Mouse (Mus musculus): ENCODE measurements around the gene Zbtb9. TPM values are rescaled to one million over a fixed set of nuclear protein-coding genes. Genes with fewer than 3 reads are reported as not detected.

The Zbtb9 gene
- polyA plus RNA-seq, 1 experiment: 8.6 TPM

GRCm38 (mm10) chr17:26979426-26979825 is 6.5 kb downstream of the Zbtb9 start:
- H3K4me3 ChIP-seq (ENCODE audit: insufficient read depth, low read length): no peak overlapping the region
- no peak overlapping the region for H3K27ac ChIP-seq (ENCODE audit: insufficient read depth, low read length)
- no peak for TF ChIP-seq CTCF (IDR thresholded peaks at IDR 0.05; ENCODE audit: borderline replicate concordance, insufficient read depth, low read length)
- no peak for TF ChIP-seq POLR2A (IDR thresholded peaks at IDR 0.05; ENCODE audit: low read depth, low read length)
- no peaks in the 10 kb centered on the region for H3K4me1 ChIP-seq (ENCODE audit: control insufficient read depth, insufficient read depth, low read length)

GRCm38 (mm10) chr17:26981050-26981449 is 8.1 kb downstream of the Zbtb9 start:
- no peaks in the 10 kb centered on the region for H3K4me1 ChIP-seq (ENCODE audit: control insufficient read depth, insufficient read depth, low read length)
- TF ChIP-seq POLR2A (IDR thresholded peaks at IDR 0.05; ENCODE audit: low read depth, low read length) (no peak), CTCF (IDR thresholded peaks at IDR 0.05; ENCODE audit: borderline replicate concordance, insufficient read depth, low read length) (no peak)
- H3K27ac ChIP-seq (ENCODE audit: insufficient read depth, low read length): no peak overlapping the region
- no peak overlapping the region for H3K4me3 ChIP-seq (ENCODE audit: insufficient read depth, low read length)

GRCm38 (mm10) chr17:26983382-26983781 is 10.4 kb downstream of the Zbtb9 start:
- TF ChIP-seq POLR2A (IDR thresholded peaks at IDR 0.05; ENCODE audit: low read depth, low read length): no peak
- no peak for TF ChIP-seq CTCF (IDR thresholded peaks at IDR 0.05; ENCODE audit: borderline replicate concordance, insufficient read depth, low read length)
- Histone ChIP-seq H3K4me3 (ENCODE audit: insufficient read depth, low read length) (no peak overlapping the region), H3K27ac (ENCODE audit: insufficient read depth, low read length) (no peak overlapping the region), H3K4me1 (ENCODE audit: control insufficient read depth, insufficient read depth, low read length) (no peaks in the 10 kb centered on the region)

GRCm38 (mm10) chr17:26985503-26986179 is 12.7 kb downstream of the Zbtb9 start:
- no peak overlapping the region for H3K27ac ChIP-seq (ENCODE audit: insufficient read depth, low read length)
- H3K4me1 ChIP-seq (ENCODE audit: control insufficient read depth, insufficient read depth, low read length): no peaks in the 10 kb centered on the region
- no peak overlapping the region for H3K4me3 ChIP-seq (ENCODE audit: insufficient read depth, low read length)
- no peak for TF ChIP-seq CTCF (IDR thresholded peaks at IDR 0.05; ENCODE audit: borderline replicate concordance, insufficient read depth, low read length)
- no peak for TF ChIP-seq POLR2A (IDR thresholded peaks at IDR 0.05; ENCODE audit: low read depth, low read length)

GRCm38 (mm10) chr17:26990521-26990920 is 17.6 kb downstream of the Zbtb9 start:
- TF ChIP-seq POLR2A (IDR thresholded peaks at IDR 0.05; ENCODE audit: low read depth, low read length): no peak
- TF ChIP-seq CTCF (IDR thresholded peaks at IDR 0.05; ENCODE audit: borderline replicate concordance, insufficient read depth, low read length): no peak
- no peak overlapping the region for H3K27ac ChIP-seq (ENCODE audit: insufficient read depth, low read length)

GRCm38 (mm10) chr17:26994410-26994809 is 21.4 kb downstream of the Zbtb9 start:
- no peaks in the 10 kb centered on the region for H3K4me1 ChIP-seq (ENCODE audit: control insufficient read depth, insufficient read depth, low read length)
- no peak overlapping the region for H3K4me3 ChIP-seq (ENCODE audit: insufficient read depth, low read length)
- TF ChIP-seq CTCF (IDR thresholded peaks at IDR 0.05; ENCODE audit: borderline replicate concordance, insufficient read depth, low read length) (no peak), POLR2A (IDR thresholded peaks at IDR 0.05; ENCODE audit: low read depth, low read length) (no peak)
- no peak overlapping the region for H3K27ac ChIP-seq (ENCODE audit: insufficient read depth, low read length)

More at GRCm38 (mm10) chr17:26990521-26990920, 17.6 kb downstream of the Zbtb9 start:
- Histone ChIP-seq H3K4me1 (ENCODE audit: control insufficient read depth, insufficient read depth, low read length) (no peaks in the 10 kb centered on the region), H3K4me3 (ENCODE audit: insufficient read depth, low read length) (no peak overlapping the region)

- no peak overlapping the region for H3K4me3 ChIP-seq (ENCODE audit: insufficient read depth, low read length)
- no peaks in the 10 kb centered on the region for H3K4me1 ChIP-seq (ENCODE audit: control insufficient read depth, insufficient read depth, low read length)
- H3K27ac ChIP-seq (ENCODE audit: insufficient read depth, low read length): no peak overlapping the region
- TF ChIP-seq POLR2A (IDR thresholded peaks at IDR 0.05; ENCODE audit: low read depth, low read length) (no peak), CTCF (IDR thresholded peaks at IDR 0.05; ENCODE audit: borderline replicate concordance, insufficient read depth, low read length) (no peak)
These were observed 22.0 kb downstream of the Zbtb9 start for GRCm38 (mm10) chr17:26995006-26995405.

- TF ChIP-seq CTCF (IDR thresholded peaks at IDR 0.05; ENCODE audit: borderline replicate concordance, insufficient read depth, low read length) (no peak), POLR2A (IDR thresholded peaks at IDR 0.05; ENCODE audit: low read depth, low read length) (no peak)
- Histone ChIP-seq H3K4me3 (ENCODE audit: insufficient read depth, low read length) (no peak overlapping the region), H3K27ac (ENCODE audit: insufficient read depth, low read length) (no peak overlapping the region), H3K4me1 (ENCODE audit: control insufficient read depth, insufficient read depth, low read length) (no peaks in the 10 kb centered on the region)
These were observed 22.6 kb downstream of the Zbtb9 start for GRCm38 (mm10) chr17:26995562-26995961.

GRCm38 (mm10) chr17:26997661-26998060 is 24.7 kb downstream of the Zbtb9 start:
- Histone ChIP-seq H3K27ac (ENCODE audit: insufficient read depth, low read length) (no peak overlapping the region), H3K4me3 (ENCODE audit: insufficient read depth, low read length) (no peak overlapping the region), H3K4me1 (ENCODE audit: control insufficient read depth, insufficient read depth, low read length) (no peaks in the 10 kb centered on the region)
- TF ChIP-seq CTCF (IDR thresholded peaks at IDR 0.05; ENCODE audit: borderline replicate concordance, insufficient read depth, low read length): no peak
- no peak for TF ChIP-seq POLR2A (IDR thresholded peaks at IDR 0.05; ENCODE audit: low read depth, low read length)

- no peak overlapping the region for H3K4me3 ChIP-seq (ENCODE audit: insufficient read depth, low read length)
- TF ChIP-seq POLR2A (IDR thresholded peaks at IDR 0.05; ENCODE audit: low read depth, low read length) (no peak), CTCF (IDR thresholded peaks at IDR 0.05; ENCODE audit: borderline replicate concordance, insufficient read depth, low read length) (no peak)
These were observed 25.3 kb downstream of the Zbtb9 start for GRCm38 (mm10) chr17:26998283-26998682.

More at GRCm38 (mm10) chr17:26998283-26998682, 25.3 kb downstream of the Zbtb9 start:
- Histone ChIP-seq H3K4me1 (ENCODE audit: control insufficient read depth, insufficient read depth, low read length) (no peaks in the 10 kb centered on the region), H3K27ac (ENCODE audit: insufficient read depth, low read length) (no peak overlapping the region)

Measured in embryonic fibroblast, embryonic 13.5 days (primary cell).